Mouse (Mus musculus): ENCODE data around the gene Scgb2a2.
A peak's percentile ranks its signal among the peaks of the same experiment; 100 is the strongest.
"Not testable (repeated sequence)": the region's sequence is repeated elsewhere in the genome, so short reads cannot be mapped to it uniquely, and the experiment has no call there.

Scgb2a2 gene

GRCm38 (mm10) chr19:9847262-9847661, at the start of gene Scgb2a2:
Gene Scgb2a2, plus strand, starts transcription at chr19:9847562.
- no peak for DNase-seq (ENCODE audit: low spot score)

- DNase-seq (ENCODE audit: low spot score): not testable (repeated sequence)
Observed at GRCm38 (mm10) chr19:9836581-9837340, 10.6 kb upstream of the Scgb2a2 start.

GRCm38 (mm10) chr19:9837341-9837715, 10.0 kb upstream of the Scgb2a2 start:
- no peak for DNase-seq (ENCODE audit: low spot score)

GRCm38 (mm10) chr19:9849368-9850075, 2.2 kb downstream of the Scgb2a2 start:
- DNase-seq (ENCODE audit: low spot score): not testable (repeated sequence)

GRCm38 (mm10) chr19:9860821-9861220, 13.5 kb downstream of the Scgb2a2 start:
- not testable (repeated sequence) for DNase-seq (ENCODE audit: low spot score)

GRCm38 (mm10) chr19:9864856-9865255, 17.5 kb downstream of the Scgb2a2 start:
- no peak for DNase-seq (ENCODE audit: low spot score)

- no peak for DNase-seq (ENCODE audit: low spot score)
Observed at GRCm38 (mm10) chr19:9865466-9865865, 18.1 kb downstream of the Scgb2a2 start.

GRCm38 (mm10) chr19:9878186-9878835, 30.9 kb downstream of the Scgb2a2 start:
- no peak for DNase-seq (ENCODE audit: low spot score)

- DNase-seq (ENCODE audit: low spot score): no peak
Observed at GRCm38 (mm10) chr19:9886348-9886747, 39.0 kb downstream of the Scgb2a2 start.

GRCm38 (mm10) chr19:9886771-9887170, 39.4 kb downstream of the Scgb2a2 start:
- DNase-seq (ENCODE audit: low spot score): no peak

- no peak for DNase-seq (ENCODE audit: low spot score)
Observed at GRCm38 (mm10) chr19:9896067-9896466, 48.7 kb downstream of the Scgb2a2 start.

GRCm38 (mm10) chr19:9898339-9899066, 51.1 kb downstream of the Scgb2a2 start:
- DNase-seq (ENCODE audit: low spot score): peak; percentile 25

- DNase-seq (ENCODE audit: low spot score): peak; percentile 95
Observed at GRCm38 (mm10) chr19:9899072-9899779, 51.9 kb downstream of the Scgb2a2 start, which contains the start of gene Incenp. Gene Incenp, minus strand, starts transcription at chr19:9899551.

- no peak for DNase-seq (ENCODE audit: low spot score)
Observed at GRCm38 (mm10) chr19:9899780-9900146, 52.4 kb downstream of the Scgb2a2 start.

GRCm38 (mm10) chr19:9900696-9901095, 53.3 kb downstream of the Scgb2a2 start:
- DNase-seq (ENCODE audit: low spot score): not testable (repeated sequence)
